Mouse (Mus musculus) ES-E14 (cell line): ENCODE results near the gene Slc10a4.

Source experiments
- MAFK ChIP-seq: IDR thresholded peaks from 2 replicates; pipeline ENCODE4 v1.6.1; 2014; ENCODE audit warnings: mild to moderate bottlenecking, low read depth, low read length, inconsistent platforms; ENCODE audit not compliant: insufficient read depth
- ZC3H11A ChIP-seq: IDR thresholded peaks from 2 replicates; pipeline ENCODE4 v1.6.1; 2012; ENCODE audit warnings: low read depth, mild to moderate bottlenecking, inconsistent platforms, low read length, borderline replicate concordance
- ZNF384 ChIP-seq: IDR thresholded peaks from 2 replicates; pipeline ENCODE4 v1.6.1; 2012; ENCODE audit warnings: low read depth, low read length, inconsistent platforms

DNA sequence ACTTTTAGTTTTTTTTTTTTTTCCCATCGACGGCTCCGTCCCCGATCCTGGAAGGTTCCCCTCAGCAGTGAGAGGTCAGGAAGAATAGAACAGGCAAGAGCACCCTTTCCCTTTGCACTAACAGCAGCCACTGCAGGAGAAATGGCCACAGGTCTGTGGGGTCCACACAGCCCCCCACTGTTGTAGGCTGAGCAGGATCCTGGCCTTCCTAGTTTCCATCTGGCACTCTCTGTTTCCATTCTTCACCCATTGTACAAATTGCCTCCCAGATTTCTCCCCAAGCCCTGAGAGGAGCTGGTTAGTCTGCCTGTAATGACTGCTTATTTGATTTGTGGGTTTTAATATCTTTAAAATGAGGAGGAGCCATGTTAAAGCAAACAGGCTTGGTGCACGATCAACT lies 2.6 kb upstream of the Slc10a4 start:
- TF ChIP-seq ZNF384 (no peak), ZC3H11A (no peak), MAFK (no peak)
